Mouse (Mus musculus) heart, postnatal 25 days (tissue): ENCODE results near the gene 4921501E09Rik. TPM values are rescaled to one million over a fixed set of nuclear protein-coding genes. Genes with fewer than 3 reads are reported as not detected.
"Not testable (repeated sequence)": the region's sequence is repeated elsewhere in the genome, so short reads cannot be mapped to it uniquely, and the experiment has no call there.

Experiments
- DNase-seq: peaks from one replicate; pipeline ENCODE4 v3.0.0; 2022; ENCODE audit warnings: low spot score
- intact Hi-C: fragments of 180-260 bp; cut with DNase I; formaldehyde crosslinking; loops from one replicate; pipeline ENCODE4 v1.15.1; 2025
- total RNA-seq, 2 experiments: library from RNA; stranded (reverse); gene quantifications; 2 replicates each; pipeline ENCODE4 v1.2.3; 2021

4921501E09Rik gene
- total RNA-seq: not detected

- intact Hi-C loops: no loop called here
- no peak for DNase-seq
Observed at GRCm38 (mm10) chr17:33067958-33068357, at the start of gene 4921501E09Rik. Gene 4921501E09Rik, minus strand, starts transcription at chr17:33068058.

DNA sequence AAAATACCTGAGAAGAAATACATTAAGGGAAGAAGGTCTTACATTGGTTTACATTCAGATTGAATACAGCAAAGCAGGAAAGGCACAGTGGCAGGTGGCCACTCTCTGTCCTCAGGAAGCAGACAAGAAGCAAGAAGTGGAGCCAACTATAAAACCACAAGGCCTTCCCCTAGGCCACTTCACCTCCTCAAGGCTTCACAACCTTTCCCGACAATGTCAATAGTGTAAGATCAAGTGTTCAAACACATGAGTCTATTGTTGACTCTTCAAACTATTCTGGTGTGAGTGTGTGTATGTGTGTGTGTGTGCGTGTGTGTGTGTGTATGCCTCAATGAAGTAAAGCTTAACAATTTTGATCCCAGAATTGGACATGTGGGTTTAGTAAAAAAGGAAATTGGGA is 29.5 kb upstream of the 4921501E09Rik start:
- intact Hi-C loops: no loop called here
- no peak for DNase-seq

DNA sequence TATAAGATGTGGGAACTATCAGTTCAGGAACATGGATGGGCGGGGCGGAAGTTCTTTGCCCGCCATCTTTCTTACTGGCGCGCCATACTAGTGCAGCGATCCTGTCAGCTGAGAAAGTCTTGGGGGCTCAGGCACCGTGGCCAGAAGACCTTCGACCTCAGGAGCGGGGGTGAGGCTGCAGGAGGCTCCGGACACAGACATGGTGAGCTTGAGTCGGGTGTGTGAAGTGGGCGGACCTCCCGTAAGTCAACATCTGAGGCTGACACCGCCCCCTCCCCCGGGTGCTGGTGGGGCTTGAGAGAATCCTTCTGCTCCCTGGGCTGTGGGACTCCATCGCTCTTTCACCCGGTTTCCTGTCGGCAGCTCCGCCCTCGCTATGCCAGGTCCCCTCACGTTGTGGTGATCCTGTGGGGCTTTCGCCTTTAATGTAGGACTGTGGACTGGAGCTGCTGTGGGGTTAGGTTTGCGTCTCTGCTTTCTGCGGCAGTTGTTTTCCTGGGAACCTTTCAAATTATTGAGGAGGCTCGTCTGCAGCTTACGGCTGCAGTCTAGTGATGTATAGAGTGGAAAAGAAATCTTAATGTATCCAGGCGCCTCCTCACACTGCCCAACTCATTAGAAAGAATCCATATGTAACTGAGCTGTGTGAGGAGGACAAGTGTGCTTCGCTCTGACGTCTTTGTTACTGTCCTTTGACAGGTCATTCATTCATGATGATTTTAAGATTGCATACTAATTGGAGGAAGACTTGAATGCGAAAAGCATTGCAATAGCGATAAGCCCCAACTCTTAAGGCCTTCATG is 24.7 kb upstream of the 4921501E09Rik start:
- DNase-seq: peak; percentile 50
- intact Hi-C loops: loop anchor here (5.0 kb wide), 1 partner anchor 300 kb away; the partner anchor contains the start of gene Zfp101

DNA sequence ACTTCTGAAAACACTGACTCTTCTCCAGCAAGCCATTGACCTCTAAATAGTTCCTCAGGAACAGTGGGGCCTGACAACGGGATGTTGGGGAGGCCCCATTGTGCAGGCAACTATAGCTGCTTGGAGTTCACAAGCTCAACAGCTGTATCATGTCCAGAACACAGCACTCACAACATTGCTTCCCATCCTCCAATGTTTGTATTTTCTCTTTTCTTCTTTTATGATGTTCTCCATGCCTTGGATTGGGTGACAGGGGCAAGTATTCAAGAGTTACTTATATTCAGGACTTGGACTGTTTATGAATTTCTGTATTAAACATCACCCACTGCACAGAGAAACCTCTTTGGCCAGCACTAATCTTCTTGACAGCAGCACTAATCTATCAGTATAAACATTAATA is 23.8 kb upstream of the 4921501E09Rik start:
- DNase-seq: no peak
- intact Hi-C loops: loop anchor here (5.0 kb wide), 1 partner anchor 301 kb away; the partner anchor contains the start of gene Zfp101

DNA sequence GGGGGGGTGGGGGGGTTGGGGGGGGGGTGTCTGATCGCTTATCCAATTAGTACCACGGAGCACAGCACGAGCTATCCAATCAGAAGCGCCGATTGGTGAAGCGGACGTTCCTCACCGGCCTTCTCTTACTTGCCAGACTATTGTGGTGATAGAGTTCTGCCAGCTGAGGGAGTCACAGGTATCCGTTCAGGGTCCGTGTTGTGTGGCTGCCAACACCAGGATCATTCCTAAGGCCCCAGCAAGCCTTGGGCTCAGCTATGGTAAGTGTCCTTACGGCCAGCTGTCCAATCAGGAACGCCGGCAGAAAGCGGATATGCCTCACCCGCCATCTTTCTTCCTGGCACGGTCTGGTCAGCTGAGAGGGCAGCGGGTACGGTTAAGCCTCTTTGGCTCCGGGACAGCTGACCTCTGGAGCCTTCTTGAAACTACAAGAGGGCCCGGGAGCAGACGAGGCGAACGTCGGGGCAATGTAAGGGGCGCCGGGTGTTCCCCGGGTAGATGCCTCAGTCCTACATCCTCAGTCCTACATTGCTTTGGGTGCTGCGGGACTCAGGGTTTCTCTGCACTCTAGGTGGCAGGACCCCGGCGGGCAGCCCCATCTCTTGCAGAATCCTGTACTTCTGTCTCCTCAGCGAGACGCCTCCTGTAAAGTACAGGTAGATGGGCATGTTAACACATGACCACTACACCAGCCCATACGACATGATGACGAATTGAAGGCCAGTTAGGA is 21.5 kb upstream of the 4921501E09Rik start, which contains the start of gene Zfp563:
Gene Zfp563 (plus strand): TSS at position 91 of the 730 bp plus-strand sequence.
- intact Hi-C loops: no loop called here
- DNase-seq: peak; percentile 88

- intact Hi-C loops: no loop called here
- no peak for DNase-seq
Observed at GRCm38 (mm10) chr17:33063001-33063400, 4.9 kb downstream of the 4921501E09Rik start.

GRCm38 (mm10) chr17:33058791-33059190 is 9.1 kb downstream of the 4921501E09Rik start:
- no peak for DNase-seq
- intact Hi-C loops: no loop called here

- peak; percentile 46 for DNase-seq
- intact Hi-C loops: no loop called here
Observed at GRCm38 (mm10) chr17:33032900-33033891, 34.7 kb downstream of the 4921501E09Rik start, which contains the start of gene Zfp763. Gene Zfp763, minus strand, starts transcription at chr17:33033402.

GRCm38 (mm10) chr17:33032376-33032775 is 35.5 kb downstream of the 4921501E09Rik start:
- intact Hi-C loops: no loop called here
- no peak for DNase-seq

- DNase-seq, intact Hi-C loops: not testable (repeated sequence)
Observed at GRCm38 (mm10) chr17:33020434-33020833, 47.4 kb downstream of the 4921501E09Rik start.

Other genes with a start within 250 kb of the 4921501E09Rik start
- gene Zfp799, start 237.8 kb downstream of the 4921501E09Rik start, total RNA-seq: 10 to 100 TPM; 10.4 to 14.2 TPM
- gene Zfp870, start 176.4 kb downstream of the 4921501E09Rik start, total RNA-seq: 10 to 100 TPM in 1 of 2 experiments, 1 to 10 TPM in 1; 9.3 to 10.4 TPM
- not detected for gene Cyp4f14, start 150.7 kb downstream of the 4921501E09Rik start, total RNA-seq
- 10 to 100 TPM; 10.9 to 12.3 TPM for gene Cyp4f13, start 120.7 kb downstream of the 4921501E09Rik start, total RNA-seq
- gene Zfp472, start 102.2 kb downstream of the 4921501E09Rik start, total RNA-seq: 1 to 10 TPM; 2.4 to 3.0 TPM
- 1 to 10 TPM; 6.4 to 7.6 TPM for gene Zfp952, start 74.9 kb downstream of the 4921501E09Rik start, total RNA-seq
- 1 to 10 TPM; 4.8 to 4.9 TPM for gene Zfp763, start 34.7 kb downstream of the 4921501E09Rik start, total RNA-seq
- 1 to 10 TPM; 6.3 to 7.7 TPM for gene Zfp563, start 21.3 kb upstream of the 4921501E09Rik start, total RNA-seq
- gene Morc2b, start 71.6 kb upstream of the 4921501E09Rik start, total RNA-seq: under 1 TPM; 0.08 to 0.13 TPM
- gene Olfr55, start 100.4 kb upstream of the 4921501E09Rik start, total RNA-seq: not detected
- not detected for gene Olfr239, start 123.2 kb upstream of the 4921501E09Rik start, total RNA-seq
- under 1 TPM; 0.08 to 0.22 TPM for gene Olfr1564, start 153.6 kb upstream of the 4921501E09Rik start, total RNA-seq
- 10 to 100 TPM in 1 of 2 experiments, 1 to 10 TPM in 1; 10.0 to 11.6 TPM for gene Zfp955a, start 187.1 kb upstream of the 4921501E09Rik start, total RNA-seq
- not detected for gene Olfr63, start 196.6 kb upstream of the 4921501E09Rik start, total RNA-seq
- 10 to 100 TPM; 10.8 to 16.5 TPM for gene Zfp955b, start 221.5 kb upstream of the 4921501E09Rik start, total RNA-seq